Mouse (Mus musculus): ENCODE measurements at regions not wholly inside any gene's neighbourhood (a gene's known extent, or its start where the extent isn't known, plus 50 kb on each side); places are given as distances from the start of the nearest gene placed in this dataset.

DNA sequence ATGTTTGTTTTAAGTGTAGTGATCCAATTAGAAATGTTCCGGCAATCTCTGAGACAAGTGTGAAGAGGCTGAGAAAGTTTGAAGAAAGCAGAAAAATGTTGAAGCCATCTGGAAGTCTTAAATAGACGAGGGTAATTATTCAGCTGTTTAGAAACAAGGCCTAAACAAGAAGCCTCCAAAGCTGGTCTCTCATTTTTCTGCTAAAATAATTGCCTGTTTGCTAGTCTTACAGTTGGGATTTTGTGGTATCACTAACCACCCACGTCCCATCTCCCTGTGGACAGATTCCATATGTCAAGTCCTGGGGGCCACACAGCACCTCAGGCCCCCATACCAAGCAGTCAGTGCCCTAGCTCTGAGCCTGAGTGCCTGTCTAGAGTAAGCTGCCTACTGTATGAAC is 59.4 kb upstream of the Bace2 start:
- peak; percentile 50 for DNase-seq
- Histone ChIP-seq H3K4me1 (ENCODE audit: insufficient read depth) (0 out of 2 replicates have a peak, but pooled peaks cover 4% of the 10 kb centered on the region), H3K36me3 (ENCODE audit: insufficient read depth) (no peaks in the 10 kb centered on the region), H3K27me3 (ENCODE audit: insufficient read depth, low read length) (no peaks in the 10 kb centered on the region), H3K4me3 (ENCODE audit: low read depth, low read length) (no peak overlapping the region), H3K9me3 (ENCODE audit: low read length) (no peaks in the 10 kb centered on the region), H3K9ac (no peak overlapping the region), H3K4me2 (ENCODE audit: low read depth) (no peak overlapping the region), H3K27ac (ENCODE audit: low read depth, low read length) (no peak overlapping the region)
- WGBS: 38% methylated on average over 3 of the region's 3 CpGs
- TF ChIP-seq CTCF (IDR thresholded peaks at IDR 0.05; ENCODE audit: low read depth): no peak
- peak; percentile 67 for ATAC-seq

DNA sequence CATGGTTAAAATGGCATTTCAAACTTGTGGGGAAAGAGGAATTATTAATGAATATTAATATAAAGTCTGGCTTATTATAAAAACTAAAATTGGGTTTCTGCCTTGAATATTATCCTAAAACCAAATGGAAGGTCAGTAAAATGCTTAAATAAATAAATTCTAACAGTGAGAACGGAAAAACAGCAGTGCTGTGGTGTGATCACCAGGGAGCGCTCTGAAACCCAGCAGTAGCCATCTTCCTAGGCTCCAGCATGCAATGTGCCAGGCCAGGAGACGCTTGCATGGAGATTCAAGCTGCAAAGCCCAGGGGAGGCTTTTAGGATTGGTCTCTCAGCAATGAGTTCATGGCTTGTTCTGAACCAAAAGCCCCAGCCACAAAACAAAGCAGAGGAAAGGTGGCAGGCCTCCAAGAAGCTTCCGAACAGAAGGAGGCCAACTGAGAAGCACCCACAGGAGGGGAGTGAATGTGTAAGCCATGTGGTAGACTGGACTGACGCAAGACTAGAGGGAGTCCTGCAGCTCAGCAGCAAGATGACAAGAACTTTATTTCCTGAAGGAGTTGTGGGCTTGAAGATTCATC is 52.3 kb upstream of the Bace2 start:
- Histone ChIP-seq H3K9me3 (ENCODE audit: low read length) (no peaks in the 10 kb centered on the region), H3K9ac (no peak overlapping the region), H3K4me2 (ENCODE audit: low read depth) (no peak overlapping the region), H3K27me3 (ENCODE audit: insufficient read depth, low read length) (no peaks in the 10 kb centered on the region), H3K36me3 (ENCODE audit: insufficient read depth) (no peaks in the 10 kb centered on the region), H3K4me3 (ENCODE audit: low read depth, low read length) (no peak overlapping the region), H3K4me1 (ENCODE audit: insufficient read depth) (no peaks in the 10 kb centered on the region), H3K27ac (ENCODE audit: low read depth, low read length) (no peak overlapping the region)
- no peak for TF ChIP-seq CTCF (IDR thresholded peaks at IDR 0.05; ENCODE audit: low read depth)
- 47% methylated on average over 5 of the region's 5 CpGs for WGBS
- peak; percentile 33 for DNase-seq
- ATAC-seq: peak; percentile 47

All from forebrain, postnatal 0 days (tissue).